Mouse (Mus musculus) stomach, postnatal 0 days (tissue): Measurements from ENCODE around the gene Csta1.
A peak's percentile ranks its signal among the peaks of the same experiment; 100 is the strongest.

Experiments used
- CTCF ChIP-seq: IDR thresholded peaks from 2 replicates; pipeline ENCODE4 v1.5.1; 2016; ENCODE audit warnings: antibody characterized with exemption, low read depth, mild to moderate bottlenecking, moderate library complexity
- EP300 ChIP-seq: optimal IDR thresholded peaks from 2 replicates; pipeline ENCODE3; 2016; ENCODE audit warnings: antibody characterized with exemption

DNA sequence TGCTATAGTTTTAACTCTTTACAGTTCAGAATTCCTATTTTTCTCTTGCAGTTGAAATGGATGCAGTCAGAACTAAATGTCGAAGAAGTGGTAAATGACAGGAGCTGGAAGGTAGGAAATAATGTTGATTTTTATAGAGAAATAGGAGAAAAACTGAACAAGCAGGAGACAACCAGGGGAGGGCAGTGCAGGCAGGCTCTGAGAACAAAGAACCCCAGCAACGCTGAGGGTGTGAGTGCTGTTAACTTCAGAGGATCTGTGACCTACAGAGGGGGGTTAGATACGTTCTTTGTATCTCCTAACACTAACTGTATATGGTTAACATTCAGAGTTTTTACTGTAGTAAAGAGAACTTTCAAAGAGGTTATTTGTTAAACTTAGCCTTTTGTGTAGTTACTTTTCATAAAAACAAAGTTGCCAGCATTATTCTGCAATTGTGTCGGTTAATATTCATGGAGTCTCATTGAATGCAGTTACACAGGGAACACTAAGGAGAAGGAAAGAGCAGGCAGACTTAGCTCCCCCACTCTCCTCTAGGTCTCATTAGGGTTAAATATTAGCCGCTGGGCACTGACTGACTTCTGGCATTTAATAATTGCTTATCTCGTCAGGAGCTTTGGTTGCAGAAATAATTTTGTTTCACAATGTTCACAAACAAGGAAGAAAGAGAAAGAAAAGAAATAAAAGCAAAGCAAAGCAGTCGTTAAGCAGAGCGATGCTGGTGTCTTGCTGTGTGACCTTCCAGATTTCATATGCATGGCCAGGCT is 41.0 kb downstream of the Csta1 start:
- no peak for TF ChIP-seq EP300
- TF ChIP-seq CTCF, result peak; percentile 62
